Mouse (Mus musculus) frontal cortex, adult 2 months (tissue): ENCODE data around the gene Gm15130. TPM values are rescaled to one million over a fixed set of nuclear protein-coding genes. Genes with fewer than 3 reads are reported as not detected.

Experiments used
- DNase-seq, 2 experiments: peaks; one replicate each; pipeline ENCODE4 v3.0.0; 2022; ENCODE audit warnings: low spot score in 1 of 2; ENCODE audit errors: extremely low spot score in 1 of 2
- polyA plus RNA-seq: library from polyadenylated mRNA; depleted of rRNA; stranded (reverse); fragments of >200 nt; gene quantifications from 2 replicates; pipeline ENCODE4 v1.2.3, GENCODE M21; 2012; rRNA removed

Gene Gm15130
- not detected in 2 replicates for polyA plus RNA-seq

GRCm38 (mm10) chr2:111152836-111153235, at the start of gene Gm15130:
Gene Gm15130 (minus strand): TSS chr2:111152936.
- DNase-seq, result no peak

DNA sequence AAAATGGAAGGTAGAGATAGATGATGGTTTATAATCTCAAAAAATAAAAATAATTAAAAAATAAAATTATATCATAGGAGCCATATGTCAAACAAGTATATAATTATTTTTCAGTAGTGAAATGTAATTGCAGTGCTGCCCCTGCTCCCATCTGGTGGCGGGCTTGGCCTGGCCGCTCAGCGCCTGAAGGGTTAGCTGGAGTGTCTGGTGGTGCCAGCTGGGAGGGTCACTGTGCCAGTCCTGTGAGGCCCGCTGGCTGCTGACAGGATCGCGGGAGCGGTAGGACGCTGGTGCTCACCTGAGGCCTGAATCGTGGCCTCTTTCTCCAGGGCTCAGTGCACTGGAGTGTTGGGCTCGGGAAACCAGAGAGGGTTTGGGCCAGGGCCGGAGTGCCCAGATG, 29.3 kb upstream of the Gm15130 start:
- DNase-seq, result no peak

GRCm38 (mm10) chr2:111135739-111136138, 17.0 kb downstream of the Gm15130 start:
- DNase-seq, result no peak

GRCm38 (mm10) chr2:111105882-111106281, 46.9 kb downstream of the Gm15130 start, which contains the start of gene Gm13941:
Gene Gm13941 (minus strand): TSS chr2:111105982.
- no peak for DNase-seq

Other genes with a start within 250 kb of the Gm15130 start
- 39.9 and 40.9 TPM in 2 replicates for gene Ano3, start 202.0 kb downstream of the Gm15130 start, polyA plus RNA-seq
- not detected in 2 replicates for gene Gm13941, start 47.0 kb downstream of the Gm15130 start, polyA plus RNA-seq
- not detected in 2 replicates for gene 4930430A15Rik, start 76.7 kb upstream of the Gm15130 start, polyA plus RNA-seq
- gene Olfr1275, start 82.3 kb upstream of the Gm15130 start, polyA plus RNA-seq, result not detected in 2 replicates
- gene Olfr1276, start 101.6 kb upstream of the Gm15130 start, polyA plus RNA-seq, result not detected in 2 replicates
- not detected in 2 replicates for gene Olfr1277, start 121.2 kb upstream of the Gm15130 start, polyA plus RNA-seq
- gene Olfr1278, start 137.2 kb upstream of the Gm15130 start, polyA plus RNA-seq, result not detected in 2 replicates
- gene Olfr1279, start 147.7 kb upstream of the Gm15130 start, polyA plus RNA-seq, result not detected in 2 replicates
- not detected in 2 replicates for gene Olfr1280, start 161.1 kb upstream of the Gm15130 start, polyA plus RNA-seq
- gene Olfr1281, start 173.6 kb upstream of the Gm15130 start, polyA plus RNA-seq, result not detected in 2 replicates
- gene Olfr1282, start 183.1 kb upstream of the Gm15130 start, polyA plus RNA-seq, result not detected in 2 replicates
- gene Olfr1283, start 213.9 kb upstream of the Gm15130 start, polyA plus RNA-seq, result not detected in 2 replicates
- gene Olfr1284, start 222.6 kb upstream of the Gm15130 start, polyA plus RNA-seq, result not detected in 2 replicates